Mouse (Mus musculus) neutrophil, adult 5-6 weeks (primary cell): ENCODE results near the gene Sncb. TPM values are rescaled to one million over a fixed set of nuclear protein-coding genes. Genes with fewer than 3 reads are reported as not detected.

Experiments
- ATAC-seq: fragments of 151-379, 151-347 bp; 2 replicates; pipeline ENCODE4 v1.8.0; 2017; ENCODE audit warnings: mild to moderate bottlenecking, moderate TSS enrichment; ENCODE audit not compliant: insufficient number of reproducible peaks, poor library complexity, low FRiP score, severe bottlenecking; ENCODE audit errors: extremely low read depth
- total RNA-seq: library from RNA; stranded (forward); fragments of 200-1000 nt; gene quantifications from 2 replicates; pipeline ENCODE4 v1.2.3, GENCODE M21; 2017

Sncb gene
- not detected in 2 replicates for total RNA-seq

- peak; percentile 31 for ATAC-seq
Observed at GRCm38 (mm10) chr13:54766192-54766768, at the start of gene Sncb. Sncb (minus strand) TSS chr13:54766595.

GRCm38 (mm10) chr13:54813381-54813780, 47.0 kb upstream of the Sncb start:
- ATAC-seq = no peak

DNA sequence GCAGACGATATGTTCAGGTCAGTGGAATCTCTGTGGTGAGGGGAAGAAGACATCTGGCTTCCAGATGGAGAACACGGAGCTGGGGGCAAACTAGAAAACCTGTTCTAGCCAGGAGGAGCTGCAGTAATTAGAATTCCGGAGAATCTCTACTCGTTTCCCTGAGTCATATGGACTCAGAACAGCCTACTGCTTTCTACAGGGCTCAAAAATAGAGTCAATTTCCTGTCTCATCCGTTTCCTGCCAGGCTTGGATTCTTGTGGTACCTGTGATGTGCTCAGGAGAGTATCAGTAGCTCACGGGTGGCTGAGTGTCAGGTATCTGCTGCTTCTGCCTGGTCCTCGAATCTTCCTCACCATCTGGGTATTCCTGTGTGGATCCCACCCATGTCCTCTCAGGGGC, 45.1 kb upstream of the Sncb start:
- no peak for ATAC-seq

- no peak for ATAC-seq
Observed at GRCm38 (mm10) chr13:54808067-54808466, 41.7 kb upstream of the Sncb start.

GRCm38 (mm10) chr13:54806434-54806976, 40.1 kb upstream of the Sncb start:
- ATAC-seq = no peak

DNA sequence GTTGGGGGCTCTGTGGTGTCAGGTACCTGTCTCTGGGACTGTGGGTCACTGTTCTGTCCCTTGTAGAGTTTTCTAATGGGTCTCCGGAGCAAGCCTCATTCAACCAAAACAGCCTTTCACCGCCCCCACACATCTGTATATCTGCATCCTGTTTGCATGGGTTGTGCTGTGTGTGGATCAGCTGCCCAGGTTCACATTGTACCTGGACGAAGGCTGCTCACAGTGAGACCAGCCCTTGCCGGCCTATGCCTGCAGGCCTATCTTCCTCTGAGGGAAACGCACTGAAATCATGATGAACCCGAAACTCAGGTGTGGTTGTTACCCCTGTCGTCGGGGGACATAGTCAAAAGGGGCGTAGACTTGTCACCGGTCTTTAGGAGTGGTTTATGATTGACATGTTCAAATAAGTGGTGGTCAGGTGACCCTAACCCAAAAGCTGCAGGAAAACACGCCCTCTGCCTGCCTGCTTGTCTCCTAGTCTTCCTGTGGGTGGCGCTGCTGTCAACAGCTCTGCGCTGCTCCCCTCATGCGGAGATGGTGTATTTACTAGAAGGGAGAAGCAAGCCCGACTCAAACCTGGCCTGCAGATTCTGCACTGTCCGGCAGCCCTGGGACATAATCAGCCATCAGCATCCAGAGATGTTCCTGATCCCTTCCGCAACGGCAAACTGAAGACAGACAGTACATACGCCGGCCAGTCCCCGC, 38.9 kb upstream of the Sncb start:
- ATAC-seq = no peak

- no peak for ATAC-seq
Observed at GRCm38 (mm10) chr13:54803010-54803409, 36.6 kb upstream of the Sncb start.

- no peak for ATAC-seq
Observed at GRCm38 (mm10) chr13:54800206-54800605, 33.8 kb upstream of the Sncb start.

- peak; percentile 28; the same call in 1 of the 2 replicates for ATAC-seq
Observed at GRCm38 (mm10) chr13:54799701-54800100, 33.3 kb upstream of the Sncb start.

DNA sequence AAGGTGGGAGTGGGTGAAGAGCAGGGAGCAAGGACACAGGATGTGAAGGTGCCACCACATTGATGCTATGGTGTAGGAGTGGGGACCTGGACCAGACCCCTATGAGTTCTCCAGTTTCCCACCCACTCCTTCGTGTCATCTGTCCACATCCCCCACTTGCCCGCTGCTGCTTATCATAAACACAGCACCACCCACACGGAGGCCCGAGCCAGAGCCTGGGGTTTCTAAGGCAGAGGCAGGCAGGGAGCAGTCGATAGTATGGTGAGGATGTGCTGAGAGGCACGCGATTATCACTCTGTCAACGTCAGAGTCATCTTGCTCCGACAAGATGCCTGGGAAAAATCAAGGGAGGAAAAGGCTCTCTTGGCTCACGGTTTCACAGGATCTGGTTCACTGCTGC, 32.3 kb upstream of the Sncb start:
- ATAC-seq = no peak

- ATAC-seq = no peak
Observed at GRCm38 (mm10) chr13:54797861-54798643, 31.7 kb upstream of the Sncb start.

GRCm38 (mm10) chr13:54797356-54797755, 31.0 kb upstream of the Sncb start:
- ATAC-seq = no peak

- no peak for ATAC-seq
Observed at GRCm38 (mm10) chr13:54794843-54795242, 28.4 kb upstream of the Sncb start.

DNA sequence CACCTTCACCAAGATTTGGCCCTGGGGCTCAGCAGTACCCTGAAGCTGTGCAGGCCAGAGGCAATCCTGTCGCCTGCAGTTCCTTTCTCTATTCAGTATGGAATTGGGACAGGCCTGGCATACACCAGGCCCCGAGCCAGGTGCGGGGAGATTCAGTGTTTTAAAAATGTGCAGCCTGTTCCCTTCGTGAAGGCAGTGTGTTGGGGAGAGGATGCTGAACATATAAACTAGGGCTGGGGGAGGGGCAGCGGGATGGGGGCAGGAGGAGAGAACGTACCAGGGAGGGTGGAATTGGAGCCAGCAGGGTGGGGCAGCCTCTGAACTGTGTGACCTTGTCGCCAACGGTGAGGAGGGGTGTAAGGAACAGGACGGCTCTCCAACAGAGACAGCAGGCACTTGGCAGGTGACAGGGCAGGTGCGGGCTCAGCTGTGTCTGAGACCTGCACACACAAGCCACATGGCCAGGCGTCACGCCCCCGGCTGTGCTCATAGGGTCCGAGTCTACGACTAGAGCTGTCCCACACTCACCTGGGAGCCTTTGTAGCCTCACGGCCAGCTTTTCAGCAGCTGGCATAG, 27.7 kb upstream of the Sncb start:
- ATAC-seq = no peak

GRCm38 (mm10) chr13:54792259-54793230, 26.1 kb upstream of the Sncb start:
- no peak for ATAC-seq

GRCm38 (mm10) chr13:54789561-54790397, 23.4 kb upstream of the Sncb start:
- no peak for ATAC-seq

DNA sequence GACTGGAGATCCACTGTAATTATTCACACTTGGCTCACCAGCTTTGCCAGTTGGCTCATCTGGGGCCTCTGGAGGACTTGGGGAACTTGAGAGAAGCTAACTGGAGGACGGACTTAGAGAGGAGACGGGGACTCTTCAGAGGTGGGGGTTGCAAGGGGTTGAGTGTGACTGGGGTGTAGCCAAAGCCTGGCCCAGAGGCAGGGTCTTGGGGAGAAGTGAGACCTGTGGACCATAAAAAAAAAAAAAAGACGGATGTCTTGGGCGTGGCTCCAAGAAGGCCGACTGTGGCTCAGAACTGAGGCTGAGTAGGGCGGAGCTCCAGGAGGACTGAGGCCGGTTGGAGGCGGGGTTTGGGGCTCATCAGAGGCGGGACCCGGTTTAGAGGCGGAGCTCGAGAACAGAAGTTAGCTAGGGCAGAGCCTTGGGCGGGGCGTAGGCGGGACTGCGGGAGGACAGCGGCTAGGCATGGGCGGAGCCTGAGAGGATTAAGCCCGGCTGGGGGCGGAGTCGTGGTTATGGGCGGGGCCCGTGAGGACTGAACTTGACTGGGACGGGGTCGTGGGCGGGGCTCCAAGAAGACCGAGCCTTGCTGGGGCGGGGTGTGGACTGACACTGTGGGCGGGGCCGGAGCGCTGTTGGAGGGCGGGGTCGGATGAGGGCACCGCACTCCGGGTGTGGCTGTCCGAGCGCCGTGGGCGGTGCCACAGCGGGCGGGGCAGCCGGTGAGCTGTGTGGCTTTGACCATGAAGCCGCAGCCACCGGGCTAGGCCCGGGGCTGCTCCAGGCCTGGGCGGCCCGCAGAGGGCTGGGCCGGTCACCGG, 22.6 kb upstream of the Sncb start, which contains the start of gene Tspan17:
Gene Tspan17, plus strand, starts transcription at position 638 of the 821 bp plus-strand sequence.
- ATAC-seq = peak; percentile 82
